Mouse (Mus musculus) heart, postnatal 25 days (tissue): ENCODE measurements around the gene Hdgfl3. TPM values are rescaled to one million over a fixed set of nuclear protein-coding genes. Genes with fewer than 3 reads are reported as not detected.

Source experiments
- DNase-seq: peaks from one replicate; pipeline ENCODE4 v3.0.0; 2022; ENCODE audit warnings: low spot score
- intact Hi-C: fragments of 180-260 bp; cut with DNase I; formaldehyde crosslinking; loops from one replicate; pipeline ENCODE4 v1.15.1; 2025
- total RNA-seq, 2 experiments: library from RNA; stranded (reverse); gene quantifications; 2 replicates each; pipeline ENCODE4 v1.2.3; 2021

The Hdgfl3 gene
- total RNA-seq, 2 experiments from 2014 or later = 6.6 to 7.2 TPM

DNA sequence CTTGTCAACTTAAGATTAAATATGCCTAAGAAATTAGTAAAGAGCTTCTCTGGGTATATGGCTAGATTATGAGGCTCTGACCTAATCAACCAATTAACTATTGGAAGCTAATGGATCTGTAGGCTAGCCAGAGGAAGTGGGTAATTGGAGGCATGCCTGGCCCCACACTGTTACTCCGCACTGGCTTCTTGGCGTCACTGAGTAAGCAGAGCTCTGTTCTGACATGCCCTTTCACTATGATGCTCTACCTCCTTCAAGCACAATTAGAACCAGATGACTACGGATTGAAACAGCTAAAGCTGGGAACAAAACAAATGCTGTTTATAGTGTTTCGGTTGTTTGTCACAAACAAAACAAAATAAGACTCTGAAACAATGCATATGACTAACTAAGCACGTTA, 16.0 kb downstream of the Hdgfl3 start:
- no peak for DNase-seq
- intact Hi-C loops = no loop called here

DNA sequence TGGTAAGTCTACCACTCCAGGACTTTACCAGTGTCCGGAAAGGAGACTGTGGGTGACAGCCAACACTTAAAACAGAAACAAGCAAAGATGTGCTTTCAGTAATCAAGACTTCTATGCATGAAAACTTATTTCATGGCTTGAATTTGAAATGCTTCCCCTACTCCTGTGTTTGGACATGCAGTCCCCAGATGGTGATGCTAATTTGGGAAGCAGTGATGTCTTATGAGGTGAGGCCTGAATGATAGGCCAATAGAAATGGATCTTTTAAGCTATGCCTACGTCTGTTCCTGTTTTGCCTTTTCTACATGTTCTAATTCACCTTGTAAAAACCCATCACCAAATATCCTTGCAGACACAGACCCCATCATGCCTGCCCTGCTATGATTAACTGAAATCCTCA, 29.3 kb downstream of the Hdgfl3 start:
- no peak for DNase-seq
- intact Hi-C loops = no loop called here

GRCm38 (mm10) chr7:81904094-81904493, 30.2 kb downstream of the Hdgfl3 start:
- intact Hi-C loops = no loop called here
- no peak for DNase-seq

DNA sequence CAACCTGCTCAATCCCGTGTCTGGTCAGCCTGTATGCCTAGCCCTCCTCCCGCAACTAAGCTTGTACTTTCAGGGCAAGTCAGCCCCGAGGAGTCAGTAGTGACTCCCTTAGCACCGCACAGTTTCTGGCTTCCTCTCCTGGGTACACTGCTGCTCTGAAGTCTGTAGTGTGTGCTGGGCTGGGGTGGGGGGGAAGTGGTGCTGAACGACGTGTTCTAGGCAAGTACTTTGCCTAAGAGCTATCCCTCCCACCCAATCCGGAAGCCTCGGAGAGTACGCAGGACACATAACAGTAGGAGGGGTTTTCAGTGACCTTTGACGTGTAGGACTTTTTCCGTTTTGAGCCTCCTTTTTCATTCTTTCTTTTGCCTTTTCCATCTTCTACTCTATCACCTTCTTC, 34.9 kb downstream of the Hdgfl3 start:
- intact Hi-C loops = no loop called here
- DNase-seq = no peak

DNA sequence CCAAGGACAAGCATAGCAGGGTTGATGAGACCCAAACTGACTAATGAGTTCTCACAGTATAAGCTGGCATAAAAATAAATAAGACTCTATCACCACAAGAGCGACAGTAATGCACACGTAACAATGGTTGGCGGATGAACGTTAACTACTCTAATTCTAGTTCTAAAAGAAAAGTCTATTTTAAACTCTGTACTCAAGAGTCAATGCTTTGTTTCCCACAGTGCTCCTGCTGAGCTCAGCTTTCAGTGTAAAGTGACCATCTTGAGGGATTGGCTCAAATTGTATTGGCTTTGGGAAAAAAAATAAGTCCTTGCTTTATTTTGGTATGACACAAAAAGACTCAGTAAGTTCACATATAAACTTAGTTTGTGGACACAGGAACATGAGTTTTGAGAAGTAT, 49.1 kb downstream of the Hdgfl3 start:
- no peak for DNase-seq
- intact Hi-C loops = no loop called here

GRCm38 (mm10) chr7:81881600-81881999, 52.7 kb downstream of the Hdgfl3 start:
- DNase-seq = no peak
- intact Hi-C loops = no loop called here

- no peak for DNase-seq
These were observed 53.5 kb downstream of the Hdgfl3 start for GRCm38 (mm10) chr7:81880797-81881196.

DNA sequence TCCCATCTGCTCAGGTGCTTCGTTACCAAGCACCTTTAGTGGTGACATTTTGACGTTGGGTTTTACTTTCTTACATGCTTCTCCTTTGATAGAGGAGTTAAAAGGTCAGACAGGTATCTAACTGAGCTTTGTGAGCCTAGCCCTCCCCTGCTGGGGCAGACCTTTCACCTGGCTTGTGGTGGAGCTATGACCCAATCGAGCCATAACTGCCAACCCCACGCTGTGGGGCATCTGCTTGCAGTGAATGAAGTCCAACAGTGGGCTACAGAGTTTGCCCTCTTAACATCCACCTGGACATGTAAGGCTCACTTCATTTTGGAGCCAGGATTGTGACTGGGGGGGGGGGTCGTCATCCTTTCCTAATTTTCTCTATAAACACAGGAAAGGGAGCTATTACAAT, 54.0 kb downstream of the Hdgfl3 start:
- intact Hi-C loops = no loop called here
- no peak for DNase-seq

More at GRCm38 (mm10) chr7:81880797-81881196, 53.5 kb downstream of the Hdgfl3 start:
- intact Hi-C loops = no loop called here

- intact Hi-C loops = no loop called here
- DNase-seq = no peak
These were observed 58.9 kb downstream of the Hdgfl3 start for GRCm38 (mm10) chr7:81875372-81875771.

GRCm38 (mm10) chr7:81874636-81875035, 59.6 kb downstream of the Hdgfl3 start:
- intact Hi-C loops = loop anchor here (5.0 kb wide), 1 partner anchor 67 kb away; no protein-coding TSS in a partner anchor
- no peak for DNase-seq

DNA sequence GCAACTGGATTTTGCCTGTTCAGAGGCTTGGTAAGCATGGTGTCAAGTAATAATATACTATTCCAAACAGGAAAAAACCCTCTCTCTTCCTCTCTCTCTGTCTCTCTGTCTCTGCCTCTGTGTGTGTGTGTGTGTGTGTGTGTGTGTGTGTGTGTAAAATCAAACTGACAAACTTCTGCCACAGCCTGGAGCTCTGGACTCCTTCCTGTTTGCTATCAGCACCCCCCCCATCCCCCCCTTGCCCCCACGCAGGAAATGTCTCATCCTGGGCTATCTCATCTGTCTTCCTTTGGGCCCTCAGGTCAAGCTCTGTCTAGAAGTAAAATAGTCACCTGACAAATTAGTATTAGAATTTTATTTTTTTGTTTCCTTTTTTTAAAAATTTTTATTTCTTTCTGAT, 60.5 kb downstream of the Hdgfl3 start:
- DNase-seq = no peak
- intact Hi-C loops = loop anchor here (5.0 kb wide), 1 partner anchor 67 kb away; no protein-coding TSS in a partner anchor

DNA sequence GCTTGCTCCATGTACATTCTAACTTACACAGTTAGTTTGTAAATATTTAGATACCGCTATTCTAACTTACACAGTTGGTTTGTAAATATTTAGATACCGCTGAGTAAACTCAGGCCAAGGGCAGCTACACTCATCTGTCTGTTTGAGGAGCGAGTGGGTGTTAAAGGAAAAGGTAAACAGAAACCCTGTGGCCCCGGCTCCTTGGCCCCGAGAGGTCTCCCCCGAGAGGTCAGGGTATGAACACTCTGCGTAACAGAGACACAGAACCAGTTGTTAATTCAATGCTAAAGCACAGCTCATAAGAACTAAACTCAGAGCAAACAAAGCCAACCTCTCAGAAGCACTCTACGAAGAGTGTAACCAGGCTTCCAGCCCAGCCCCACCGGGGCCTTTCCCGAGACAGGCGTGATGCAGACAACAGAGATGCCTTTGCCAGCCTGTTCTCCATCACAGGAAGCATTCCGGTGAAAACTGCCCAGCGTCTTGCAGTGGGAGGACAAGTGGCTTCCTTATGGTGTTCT, 61.7 kb downstream of the Hdgfl3 start:
- no peak for DNase-seq
- intact Hi-C loops = loop anchor here (5.0 kb wide), 1 partner anchor 65 kb away; no protein-coding TSS in a partner anchor

GRCm38 (mm10) chr7:81868158-81868557, 66.1 kb downstream of the Hdgfl3 start:
- intact Hi-C loops = loop anchor here (2.0 to 10.0 kb wide), 2 partner anchors 59 to 407 kb away; no protein-coding TSS in a partner anchor
- no peak for DNase-seq

GRCm38 (mm10) chr7:81867231-81867930, 66.9 kb downstream of the Hdgfl3 start:
- intact Hi-C loops = loop anchor here (10.0 kb wide), 1 partner anchor 407 kb away; no protein-coding TSS in a partner anchor

DNA sequence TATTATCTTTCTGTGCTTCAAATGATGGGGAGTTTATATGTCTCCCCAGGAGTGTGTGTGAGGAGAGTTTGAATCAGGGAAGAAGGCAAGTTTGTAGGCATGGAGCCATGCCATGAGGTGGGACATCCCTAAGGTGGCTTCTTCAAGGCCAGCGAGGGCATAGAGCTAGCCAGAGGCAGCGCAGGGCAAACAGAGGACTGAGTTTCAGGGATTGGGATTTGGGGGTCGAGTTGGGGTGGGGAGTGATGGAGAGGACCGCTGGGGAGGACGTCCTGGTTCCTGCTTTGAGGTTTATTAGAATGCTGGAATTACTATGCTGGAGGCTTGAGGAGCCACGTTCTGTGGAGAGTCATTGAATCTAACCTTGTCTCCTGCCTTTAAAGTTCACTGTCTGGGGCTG, 68.3 kb downstream of the Hdgfl3 start:
- intact Hi-C loops = loop anchor here (10.0 kb wide), 1 partner anchor 409 kb away; no protein-coding TSS in a partner anchor

More at GRCm38 (mm10) chr7:81867231-81867930, 66.9 kb downstream of the Hdgfl3 start:
- no peak for DNase-seq

DNA sequence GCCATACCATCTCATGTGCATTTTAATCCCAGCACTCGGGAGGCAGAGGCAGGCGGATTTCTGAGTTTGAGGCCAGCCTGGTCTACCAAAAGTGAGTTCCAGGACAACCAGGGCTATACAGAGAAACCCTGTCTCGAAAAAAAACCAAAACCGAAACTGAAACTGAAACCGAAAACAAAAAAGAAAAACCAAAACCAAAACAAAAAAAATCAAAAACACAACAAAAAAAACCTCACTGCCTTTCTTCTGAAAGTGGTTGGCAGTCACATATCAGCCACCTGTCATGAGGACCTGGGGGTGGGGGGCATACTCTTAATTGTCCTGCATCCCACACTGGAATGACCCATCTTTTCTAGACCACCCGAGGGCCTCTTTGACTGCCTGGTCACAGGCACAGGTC, 69.7 kb downstream of the Hdgfl3 start:
- intact Hi-C loops = loop anchor here (5.0 to 10.0 kb wide), 2 partner anchors 77 to 410 kb away; partner anchors contain the start of gene 3110040N11Rik
- DNase-seq = no peak

More for the DNA sequence above, 68.3 kb downstream of the Hdgfl3 start:
- DNase-seq = no peak

DNA sequence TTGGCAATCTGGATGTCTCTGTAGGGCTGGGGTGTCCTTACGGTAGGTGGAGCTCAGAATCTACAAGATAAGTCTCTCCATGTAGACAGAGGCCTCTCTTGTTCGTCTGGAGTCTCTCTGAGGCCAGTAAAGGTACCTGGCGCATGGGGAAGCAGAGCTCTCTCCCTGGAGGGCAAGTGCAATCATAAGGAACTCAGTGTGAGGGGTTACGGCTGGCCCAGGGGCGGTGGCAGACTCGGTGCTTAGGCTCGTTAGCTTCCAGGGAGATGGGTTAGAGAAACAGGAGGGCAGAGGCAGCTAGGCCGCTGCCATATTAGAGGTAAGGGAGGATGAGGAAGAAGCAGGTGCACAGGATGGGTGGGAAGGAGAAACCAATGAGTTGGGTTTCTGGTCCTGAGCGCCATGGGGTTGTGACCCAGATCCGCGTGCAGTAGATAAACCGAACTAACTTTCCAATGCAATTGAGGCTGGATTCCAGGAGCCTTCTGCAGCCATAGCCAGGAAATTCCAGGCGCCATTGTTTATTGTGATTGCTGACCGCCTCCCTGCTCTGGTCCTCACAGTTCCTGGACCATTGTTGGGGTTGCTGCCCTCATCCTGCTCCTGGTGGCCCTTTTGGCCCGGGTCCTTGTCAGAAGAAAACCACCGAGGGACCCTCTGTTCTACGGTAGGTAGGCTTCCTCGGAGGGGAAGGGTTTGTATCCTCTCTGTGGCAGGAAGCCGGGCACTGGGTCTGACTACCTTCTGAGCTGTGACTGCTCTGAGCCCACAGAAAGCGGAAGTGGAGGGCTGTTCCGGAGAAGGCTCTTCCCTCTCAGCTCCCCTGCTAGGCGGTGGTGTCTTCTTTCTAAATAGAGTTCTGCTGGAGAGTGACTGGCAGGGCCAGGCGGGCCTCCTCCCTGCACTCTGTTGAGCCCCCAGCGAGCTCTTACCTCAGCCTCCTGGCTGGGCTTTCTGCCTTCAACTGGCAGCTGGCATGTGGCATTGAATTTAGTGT, 71.4 kb downstream of the Hdgfl3 start:
- no peak for DNase-seq
- intact Hi-C loops = loop anchor here (5.0 to 10.0 kb wide), 2 partner anchors 76 to 412 kb away; partner anchors contain the start of gene 3110040N11Rik

- intact Hi-C loops = loop anchor here (5.0 to 10.0 kb wide), 2 partner anchors 75 to 413 kb away; partner anchors contain the start of gene 3110040N11Rik
- no peak for DNase-seq
These were observed 72.4 kb downstream of the Hdgfl3 start for GRCm38 (mm10) chr7:81861921-81862320.

DNA sequence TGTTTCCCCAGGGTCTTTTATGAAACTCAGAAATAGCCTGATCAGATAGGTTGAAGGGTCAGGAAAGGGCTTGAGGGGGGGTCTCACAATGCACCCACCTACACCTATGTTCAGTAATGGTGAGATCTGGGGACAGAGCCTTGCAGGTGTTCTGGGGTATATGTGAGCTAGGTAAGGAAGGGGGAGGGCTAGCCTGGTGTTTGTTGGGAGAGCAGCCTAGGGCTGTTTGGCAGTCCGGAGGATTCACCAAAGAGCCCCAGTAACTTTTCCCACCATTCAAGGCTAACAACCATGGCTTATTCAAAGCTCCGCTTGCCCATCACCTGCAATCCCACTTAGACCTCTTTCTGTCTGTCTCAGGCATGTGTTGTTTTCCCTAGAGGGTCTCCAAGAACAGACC, 72.8 kb downstream of the Hdgfl3 start:
- intact Hi-C loops = loop anchor here (5.0 to 10.0 kb wide), 2 partner anchors 74 to 413 kb away; partner anchors contain the start of gene 3110040N11Rik
- no peak for DNase-seq

DNA sequence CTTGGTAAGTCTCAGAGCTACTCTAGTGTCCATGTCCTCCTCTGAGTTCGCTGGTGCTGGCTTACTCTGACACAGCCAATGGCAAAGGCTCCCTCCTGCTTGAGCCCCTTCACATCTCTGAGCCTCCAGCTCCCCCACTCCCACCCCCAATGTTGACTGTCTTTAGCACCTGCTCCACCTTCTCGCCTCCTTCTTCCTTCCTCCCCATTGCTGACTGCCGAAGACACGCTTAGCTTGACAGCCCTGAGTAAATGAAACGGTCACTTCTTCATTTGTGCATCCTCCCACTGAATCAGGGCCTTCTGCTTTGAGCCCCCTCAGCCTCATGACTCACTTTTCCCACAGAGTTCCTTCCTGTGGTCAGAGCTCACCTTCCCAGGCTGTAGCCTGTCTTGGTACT, 73.3 kb downstream of the Hdgfl3 start:
- DNase-seq = no peak
- intact Hi-C loops = loop anchor here (5.0 to 10.0 kb wide), 2 partner anchors 74 to 414 kb away; partner anchors contain the start of gene 3110040N11Rik
